ENCODE assay signal across 8 mouse cellular contexts in the genomic region with DNA sequence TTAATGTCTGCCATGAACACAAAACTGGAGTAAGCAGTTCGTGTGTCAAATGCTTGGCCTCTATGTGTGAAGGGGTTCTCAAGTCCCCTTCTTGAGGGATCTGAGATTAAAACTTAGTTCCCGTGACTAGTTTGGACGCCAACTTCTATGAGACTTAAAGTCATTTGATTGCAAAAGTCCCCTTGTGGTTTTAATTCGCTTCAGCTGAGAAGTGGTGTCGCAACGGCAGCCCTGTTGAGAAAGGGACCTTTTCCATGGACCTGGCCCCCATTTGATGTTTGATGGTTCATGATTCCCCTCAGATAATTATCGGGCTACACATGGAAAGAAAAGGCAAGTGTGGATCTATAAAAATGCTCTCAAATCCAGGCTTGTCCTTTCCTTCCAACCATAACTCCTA. TPM values are rescaled to one million over a fixed set of nuclear protein-coding genes. Genes with fewer than 3 reads are reported as not detected.
A peak's percentile ranks its signal among the peaks of the same experiment; 100 is the strongest.
DNase-seq lines count a peak whose midpoint lies in the region; ATAC-seq lines count a peak whose summit lies in the region.

No protein-coding gene starts in this region.

- H3K9me3 ChIP-seq in forebrain, embryonic 13.5 days (replicated peaks) = no peaks in the 10 kb centered on the region
- no peaks in the 10 kb centered on the region for H3K9me3 ChIP-seq in forebrain, embryonic 16.5 days (ENCODE audit: control insufficient read depth, low read length)
- no peaks in the 10 kb centered on the region for H3K9me3 ChIP-seq in midbrain, embryonic 13.5 days
- H3K9me3 ChIP-seq in midbrain, embryonic 15.5 days = no peaks in the 10 kb centered on the region
- H3K9me3 ChIP-seq in liver, embryonic 13.5 days (replicated peaks) = no peaks in the 10 kb centered on the region
- no peaks in the 10 kb centered on the region for H3K9me3 ChIP-seq in neural tube, embryonic 14.5 days (ENCODE audit: control insufficient read depth, low read length)

- H3K27me3 ChIP-seq in forebrain, embryonic 13.5 days = no peaks in the 10 kb centered on the region
- no peaks in the 10 kb centered on the region for H3K27me3 ChIP-seq in forebrain, embryonic 16.5 days (replicated peaks; ENCODE audit: control insufficient read depth, insufficient read depth, low read length)
- no peaks in the 10 kb centered on the region for H3K27me3 ChIP-seq in midbrain, embryonic 13.5 days
- no peaks in the 10 kb centered on the region for H3K27me3 ChIP-seq in midbrain, embryonic 15.5 days (replicated peaks)
- no peaks in the 10 kb centered on the region for H3K27me3 ChIP-seq in liver, embryonic 13.5 days
- H3K27me3 ChIP-seq in neural tube, embryonic 14.5 days (ENCODE audit: control insufficient read depth, insufficient read depth, low read length) = no peaks in the 10 kb centered on the region

- intact Hi-C loops in left cerebral cortex, postnatal 10 days (cut with DNase I) = no loop called here

- H3K4me3 ChIP-seq in forebrain, embryonic 13.5 days = no peak overlapping the region
- no peak overlapping the region for H3K4me3 ChIP-seq in forebrain, embryonic 16.5 days (replicated peaks; ENCODE audit: low read length)
- H3K4me3 ChIP-seq in midbrain, embryonic 13.5 days (replicated peaks) = no peak overlapping the region
- no peak overlapping the region for H3K4me3 ChIP-seq in midbrain, embryonic 15.5 days
- H3K4me3 ChIP-seq in liver, embryonic 13.5 days (replicated peaks) = peak overlapping the region; percentile 91
- H3K4me3 ChIP-seq in neural tube, embryonic 14.5 days (ENCODE audit: low read depth, low read length) = no peak overlapping the region

- H3K9ac ChIP-seq in forebrain, embryonic 13.5 days = no peak overlapping the region
- H3K9ac ChIP-seq in forebrain, embryonic 16.5 days (replicated peaks; ENCODE audit: low read depth, low read length) = no peak overlapping the region
- H3K9ac ChIP-seq in midbrain, embryonic 13.5 days (replicated peaks) = no peak overlapping the region
- H3K9ac ChIP-seq in midbrain, embryonic 15.5 days = no peak overlapping the region
- peak overlapping the region; percentile 100 for H3K9ac ChIP-seq in liver, embryonic 13.5 days
- no peak overlapping the region for H3K9ac ChIP-seq in neural tube, embryonic 14.5 days (replicated peaks; ENCODE audit: low read depth, low read length)

- WGBS in forebrain, embryonic 13.5 days = 90% methylated on average over 7 of the region's 7 CpGs
- 93% methylated on average over 7 of the region's 7 CpGs for WGBS in forebrain, embryonic 16.5 days
- WGBS in midbrain, embryonic 13.5 days = 91% methylated on average over 7 of the region's 7 CpGs
- WGBS in midbrain, embryonic 15.5 days = 89% methylated on average over 7 of the region's 7 CpGs
- 62% methylated on average over 7 of the region's 7 CpGs for whole genome bisulfite sequencing in liver, embryonic 13.5 days (ENCODE audit: insufficient replicate concordance)
- 94% methylated on average over 7 of the region's 7 CpGs for WGBS in neural tube, embryonic 14.5 days

- H3K4me1 ChIP-seq in forebrain, embryonic 13.5 days = peaks cover 53% of the 10 kb centered on the region
- peaks cover 23% of the 10 kb centered on the region for H3K4me1 ChIP-seq in forebrain, embryonic 16.5 days (replicated peaks; ENCODE audit: control insufficient read depth, insufficient read depth, low read length)
- H3K4me1 ChIP-seq in midbrain, embryonic 13.5 days (replicated peaks) = peaks cover 48% of the 10 kb centered on the region
- H3K4me1 ChIP-seq in midbrain, embryonic 15.5 days = peaks cover 16% of the 10 kb centered on the region
- peaks cover 89% of the 10 kb centered on the region for H3K4me1 ChIP-seq in liver, embryonic 13.5 days (replicated peaks)
- 0 out of 2 replicates have a peak, but pooled peaks cover 13% of the 10 kb centered on the region for H3K4me1 ChIP-seq in neural tube, embryonic 14.5 days (ENCODE audit: control insufficient read depth, insufficient read depth, low read length)

- peaks cover 9% of the 10 kb centered on the region for H3K36me3 ChIP-seq in forebrain, embryonic 13.5 days (ENCODE audit: poor library complexity, severe bottlenecking)
- no peaks in the 10 kb centered on the region for H3K36me3 ChIP-seq in forebrain, embryonic 16.5 days (ENCODE audit: control insufficient read depth, insufficient read depth)
- no peaks in the 10 kb centered on the region for H3K36me3 ChIP-seq in midbrain, embryonic 13.5 days
- H3K36me3 ChIP-seq in midbrain, embryonic 15.5 days (replicated peaks) = no peaks in the 10 kb centered on the region
- peaks cover 91% of the 10 kb centered on the region for H3K36me3 ChIP-seq in liver, embryonic 13.5 days
- no peaks in the 10 kb centered on the region for H3K36me3 ChIP-seq in neural tube, embryonic 14.5 days (ENCODE audit: control insufficient read depth, insufficient read depth, low read length)

- DNase-seq in liver, embryonic 13.5 days = no peak
- no peak for DNase-seq in right cerebral cortex, adult 18-20 months
- no peak for DNase-seq in left cerebral cortex, postnatal 10 days (ENCODE audit: extremely low spot score in 1 of 2, low spot score in 2 of 2)

- ATAC-seq in forebrain, embryonic 13.5 days = no peak
- no peak for ATAC-seq in forebrain, embryonic 16.5 days
- ATAC-seq in midbrain, embryonic 13.5 days = no peak
- no peak for ATAC-seq in midbrain, embryonic 15.5 days (replicated peaks)
- ATAC-seq in liver, embryonic 13.5 days (ENCODE audit: low read depth) = no peak
- no peak for ATAC-seq in neural tube, embryonic 14.5 days (ENCODE audit: low read depth)

- H3K27ac ChIP-seq in forebrain, embryonic 13.5 days = no peak overlapping the region
- no peak overlapping the region for H3K27ac ChIP-seq in forebrain, embryonic 16.5 days (ENCODE audit: low read length)
- no peak overlapping the region for H3K27ac ChIP-seq in midbrain, embryonic 13.5 days
- H3K27ac ChIP-seq in midbrain, embryonic 15.5 days = no peak overlapping the region
- peak overlapping the region; percentile 99 for H3K27ac ChIP-seq in liver, embryonic 13.5 days
- H3K27ac ChIP-seq in neural tube, embryonic 14.5 days (ENCODE audit: low read depth, low read length) = no peak overlapping the region

- peak overlapping the region; percentile 55; the same call in 1 of the 2 replicates for H3K4me2 ChIP-seq in forebrain, embryonic 13.5 days
- no peak overlapping the region; the same call in 1 of the 2 replicates for H3K4me2 ChIP-seq in forebrain, embryonic 16.5 days (ENCODE audit: low read length)
- H3K4me2 ChIP-seq in midbrain, embryonic 13.5 days (replicated peaks) = peak overlapping the region; percentile 54
- H3K4me2 ChIP-seq in midbrain, embryonic 15.5 days = no peak overlapping the region
- peak overlapping the region; percentile 94 for H3K4me2 ChIP-seq in liver, embryonic 13.5 days
- H3K4me2 ChIP-seq in neural tube, embryonic 14.5 days (ENCODE audit: low read depth, low read length) = peak overlapping the region; percentile 54; the same call in 1 of the 2 replicates

RNA-seq across cellular contexts. Expression of gene E2f2, which starts 7.3 kb away (rescaled TPM):
- polyA plus RNA-seq in forebrain, embryonic 13.5 days (2015; fragmentation: Nextera tagmentation; extraction: Ambion mirVana) = 9.7 and 11.3 TPM in 2 replicates
- polyA plus RNA-seq in forebrain, embryonic 16.5 days (2015; fragmentation: Nextera tagmentation; extraction: Ambion mirVana) = 3.9 and 4.3 TPM in 2 replicates
- polyA plus RNA-seq in midbrain, embryonic 13.5 days (2015; fragmentation: Nextera tagmentation; extraction: Ambion mirVana) = 3.8 and 4.0 TPM in 2 replicates
- 2.2 and 2.3 TPM in 2 replicates for polyA plus RNA-seq in midbrain, embryonic 15.5 days (2015; fragmentation: Nextera tagmentation; extraction: Ambion mirVana)
- 64.7 and 72.1 TPM in 2 replicates for polyA plus RNA-seq in liver, embryonic 13.5 days (2015; fragmentation: Nextera tagmentation; extraction: Ambion mirVana)
- polyA plus RNA-seq in neural tube, embryonic 14.5 days (2014; fragmentation: Nextera tagmentation; extraction: Ambion mirVana) = 0.76 and 1.4 TPM in 2 replicates
- 1 to 10 TPM in 1 of 2 experiments, under 1 TPM in 1; 0.97 to 1.9 TPM for total RNA-seq in left cerebral cortex, postnatal 10 days (2021)

RNA-seq across cellular contexts. Expression of gene Asap3, which starts 26.7 kb away (rescaled TPM):
- 2.9 and 3.9 TPM in 2 replicates for polyA plus RNA-seq in forebrain, embryonic 13.5 days (2015; fragmentation: Nextera tagmentation; extraction: Ambion mirVana)
- polyA plus RNA-seq in forebrain, embryonic 16.5 days (2015; fragmentation: Nextera tagmentation; extraction: Ambion mirVana) = 3.7 and 4.1 TPM in 2 replicates
- 3.9 and 4.5 TPM in 2 replicates for polyA plus RNA-seq in midbrain, embryonic 13.5 days (2015; fragmentation: Nextera tagmentation; extraction: Ambion mirVana)
- 5.1 and 5.2 TPM in 2 replicates for polyA plus RNA-seq in midbrain, embryonic 15.5 days (2015; fragmentation: Nextera tagmentation; extraction: Ambion mirVana)
- 1.1 and 1.4 TPM in 2 replicates for polyA plus RNA-seq in liver, embryonic 13.5 days (2015; fragmentation: Nextera tagmentation; extraction: Ambion mirVana)
- 2.4 and 4.8 TPM in 2 replicates for polyA plus RNA-seq in neural tube, embryonic 14.5 days (2014; fragmentation: Nextera tagmentation; extraction: Ambion mirVana)
- total RNA-seq in left cerebral cortex, postnatal 10 days (2021) = 1 to 10 TPM; 3.5 to 4.4 TPM

RNA-seq across cellular contexts. Expression of gene Id3, which starts 36.2 kb away (rescaled TPM):
- polyA plus RNA-seq in forebrain, embryonic 13.5 days (2015; fragmentation: Nextera tagmentation; extraction: Ambion mirVana) = 90.9 and 119 TPM in 2 replicates
- polyA plus RNA-seq in forebrain, embryonic 16.5 days (2015; fragmentation: Nextera tagmentation; extraction: Ambion mirVana) = 85.1 and 102 TPM in 2 replicates
- polyA plus RNA-seq in midbrain, embryonic 13.5 days (2015; fragmentation: Nextera tagmentation; extraction: Ambion mirVana) = 175 and 214 TPM in 2 replicates
- 127 and 151 TPM in 2 replicates for polyA plus RNA-seq in midbrain, embryonic 15.5 days (2015; fragmentation: Nextera tagmentation; extraction: Ambion mirVana)
- 48.1 and 51.3 TPM in 2 replicates for polyA plus RNA-seq in liver, embryonic 13.5 days (2015; fragmentation: Nextera tagmentation; extraction: Ambion mirVana)
- polyA plus RNA-seq in neural tube, embryonic 14.5 days (2014; fragmentation: Nextera tagmentation; extraction: Ambion mirVana) = 156 and 196 TPM in 2 replicates
- 10 to 100 TPM; 37.3 to 54.8 TPM for total RNA-seq in left cerebral cortex, postnatal 10 days (2021)

Comparison
In these comparisons a context has a peak if more than half of its experiments do, and no peak if none do; other contexts are left out.
1. H3K4me2 ChIP-seq: peak in forebrain, embryonic 13.5 days (single experiment), midbrain, embryonic 13.5 days (single experiment), liver, embryonic 13.5 days (single experiment) and neural tube, embryonic 14.5 days (single experiment); none in forebrain, embryonic 16.5 days (single experiment) and midbrain, embryonic 15.5 days (single experiment).